Mouse (Mus musculus): ENCODE results near the gene Prkg1. TPM values are rescaled to one million over a fixed set of nuclear protein-coding genes. Genes with fewer than 3 reads are reported as not detected.
A peak's percentile ranks its signal among the peaks of the same experiment; 100 is the strongest.

Prkg1 gene
- polyA plus RNA-seq (2015; fragmentation: Nextera tagmentation; extraction: Ambion mirVana): 0.83 and 0.92 TPM in 2 replicates

DNA sequence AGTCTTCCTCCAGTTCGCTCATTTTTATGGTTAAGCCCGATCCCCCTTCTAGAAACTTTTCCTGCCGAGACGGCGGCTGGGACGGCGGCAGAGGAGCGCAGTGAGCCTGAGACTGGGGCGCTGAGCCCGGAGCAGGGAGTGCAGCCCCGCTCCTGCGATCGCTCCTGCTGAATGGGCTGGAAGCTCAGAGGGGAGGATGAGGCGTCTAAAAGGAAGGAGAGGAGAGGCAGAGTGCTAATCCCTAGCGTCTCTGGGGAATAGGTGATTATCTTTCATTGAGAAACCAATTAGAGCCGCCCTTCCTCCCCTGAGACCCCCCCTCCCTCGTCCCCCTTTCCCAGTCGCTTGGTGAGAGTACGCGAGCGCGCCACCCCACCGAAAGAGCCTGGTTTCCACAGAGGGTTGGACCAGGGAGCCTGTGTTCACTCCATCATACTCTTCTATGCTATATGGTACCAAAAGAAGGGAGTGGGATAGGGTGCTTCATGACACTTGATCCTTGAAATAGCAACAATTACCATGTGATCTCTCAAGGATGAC lies at the start of gene Prkg1:
Prkg1 (minus strand) TSS at position 233 of the 540 bp plus-strand sequence.
- ATAC-seq (ENCODE audit: low read depth): no peak
- DNase-seq: no peak
- Histone ChIP-seq H3K27me3 (peaks cover 47% of the 10 kb centered on the region), H3K9ac (peak within 1 kb of the TSS; percentile 59), H3K27ac (peak within 1 kb of the TSS; percentile 24; the same call in 1 of the 2 replicates), H3K36me3 (no peaks in the 10 kb centered on the region), H3K4me1 (replicated peaks) (peaks cover 39% of the 10 kb centered on the region), H3K9me3 (replicated peaks) (no peaks in the 10 kb centered on the region), H3K4me2 (peak within 1 kb of the TSS; percentile 87), H3K4me3 (replicated peaks) (peak within 1 kb of the TSS; percentile 63)
- 1% methylated on average over 23 of the region's 23 CpGs for WGBS (ENCODE audit: insufficient replicate concordance)

DNA sequence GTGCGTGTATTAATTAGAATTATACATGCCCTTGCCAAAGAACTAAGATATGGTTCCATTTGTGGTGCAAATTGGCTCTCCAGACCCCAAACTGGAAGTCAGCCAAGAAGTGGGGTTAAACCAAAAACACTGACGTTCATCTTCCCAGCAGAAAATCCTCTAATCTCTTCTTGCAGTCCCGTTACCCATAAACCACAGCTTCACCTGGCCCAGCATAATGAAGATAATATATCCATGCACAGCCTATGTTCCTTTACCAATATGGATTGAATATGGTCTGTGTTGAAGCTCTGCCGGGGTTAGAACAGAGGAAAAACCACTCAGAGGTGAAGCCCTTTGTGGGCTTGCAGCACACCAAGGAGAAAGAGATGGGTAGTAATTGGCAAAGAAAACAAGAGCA lies 48.3 kb upstream of the Prkg1 start:
- Histone ChIP-seq H3K9me3 (replicated peaks) (no peaks in the 10 kb centered on the region), H3K36me3 (no peaks in the 10 kb centered on the region), H3K27ac (no peak overlapping the region), H3K4me3 (replicated peaks) (no peak overlapping the region), H3K27me3 (no peaks in the 10 kb centered on the region), H3K9ac (no peak overlapping the region), H3K4me2 (no peak overlapping the region), H3K4me1 (replicated peaks) (no peaks in the 10 kb centered on the region)
- 34% methylated on average over 4 of the region's 4 CpGs for WGBS (ENCODE audit: insufficient replicate concordance)
- ATAC-seq (ENCODE audit: low read depth): no peak
- no peak for DNase-seq

DNA sequence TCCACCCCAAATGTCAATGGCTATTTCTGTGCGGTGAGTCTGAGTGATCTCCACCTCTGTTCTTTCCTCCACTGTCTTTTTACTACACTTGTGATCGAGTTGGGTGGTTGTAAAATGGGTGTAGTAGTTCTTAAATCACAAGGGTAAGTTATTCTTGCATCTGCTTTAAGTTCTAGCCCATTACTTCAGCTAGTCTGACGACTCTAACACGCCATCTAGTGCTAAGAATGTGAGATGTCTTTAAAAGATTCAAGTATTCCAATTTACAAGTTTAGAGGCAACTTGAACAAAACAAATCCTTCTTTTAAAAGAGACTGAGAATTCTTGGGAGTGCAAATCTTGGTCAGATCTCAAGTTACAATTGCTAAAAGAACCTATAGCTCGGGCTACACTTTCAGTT lies 46.5 kb upstream of the Prkg1 start:
- Histone ChIP-seq H3K27me3 (no peaks in the 10 kb centered on the region), H3K27ac (no peak overlapping the region), H3K9me3 (replicated peaks) (no peaks in the 10 kb centered on the region), H3K4me2 (no peak overlapping the region), H3K4me1 (replicated peaks) (no peaks in the 10 kb centered on the region), H3K9ac (no peak overlapping the region), H3K4me3 (replicated peaks) (no peak overlapping the region), H3K36me3 (no peaks in the 10 kb centered on the region)
- DNase-seq: no peak
- 22% methylated on average over 5 of the region's 5 CpGs for WGBS (ENCODE audit: insufficient replicate concordance)
- no peak for ATAC-seq (ENCODE audit: low read depth)

DNA sequence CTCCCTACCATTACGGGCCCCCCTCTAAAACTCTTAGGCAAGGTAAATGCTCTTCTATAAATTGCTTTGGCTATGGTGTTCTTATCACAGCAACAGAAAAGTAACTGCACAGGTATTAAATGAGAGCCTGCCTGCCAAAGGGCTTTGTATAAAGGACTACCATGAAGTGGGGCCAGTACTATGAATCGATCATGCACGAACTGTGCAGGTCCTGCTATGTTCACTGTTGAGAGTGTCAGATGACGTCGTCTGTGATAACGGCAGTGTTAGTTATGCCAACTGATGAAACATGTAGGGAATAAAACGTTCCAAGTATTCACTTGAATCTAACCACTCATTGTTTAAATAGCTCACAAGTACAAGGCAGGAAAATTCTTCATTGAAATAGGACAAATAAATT lies 40.6 kb upstream of the Prkg1 start:
- Histone ChIP-seq H3K36me3 (no peaks in the 10 kb centered on the region), H3K4me1 (replicated peaks) (no peaks in the 10 kb centered on the region), H3K9ac (no peak overlapping the region), H3K27ac (no peak overlapping the region), H3K27me3 (no peaks in the 10 kb centered on the region), H3K4me2 (no peak overlapping the region), H3K9me3 (replicated peaks) (no peaks in the 10 kb centered on the region), H3K4me3 (replicated peaks) (no peak overlapping the region)
- ATAC-seq (ENCODE audit: low read depth): no peak
- WGBS (ENCODE audit: insufficient replicate concordance): 74% methylated on average over 7 of the region's 7 CpGs
- DNase-seq: no peak

DNA sequence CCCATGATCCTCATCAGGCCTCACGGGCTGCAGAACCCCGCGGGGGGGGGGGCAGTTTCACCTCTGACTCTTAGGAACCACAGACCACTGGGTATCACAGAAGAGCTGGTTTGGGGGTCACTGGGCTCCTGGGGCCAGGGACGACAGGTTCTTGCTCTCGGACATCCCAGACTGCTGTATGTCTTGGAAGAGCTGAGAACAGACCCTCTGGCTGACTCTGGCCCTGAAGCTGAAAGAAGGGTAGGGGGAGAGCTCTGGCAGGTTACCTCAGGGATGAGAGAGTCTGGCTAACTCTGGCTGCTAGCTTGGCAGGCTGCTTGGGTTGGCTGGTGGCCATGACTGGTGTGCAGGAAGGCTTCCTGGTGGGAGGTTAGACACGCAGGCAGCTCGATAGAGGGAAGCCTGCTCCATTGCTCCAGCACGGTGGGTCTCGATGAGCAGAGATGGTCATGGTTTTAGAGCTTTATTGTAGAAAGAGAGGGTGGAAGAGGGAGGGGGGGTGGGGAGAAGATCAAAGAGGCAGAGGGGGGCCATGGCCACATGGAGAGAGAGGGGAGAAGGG lies 30.7 kb upstream of the Prkg1 start:
- DNase-seq (no peak), ATAC-seq (ENCODE audit: low read depth) (no peak)
- no peaks in the 10 kb centered on the region for H3K9me3 ChIP-seq (replicated peaks)
- no peak overlapping the region for H3K9ac ChIP-seq
- 56% methylated on average over 9 of the region's 9 CpGs for WGBS (ENCODE audit: insufficient replicate concordance)
- H3K36me3 ChIP-seq: no peaks in the 10 kb centered on the region
- no peak overlapping the region for H3K27ac ChIP-seq
- no peak overlapping the region for H3K4me3 ChIP-seq (replicated peaks)
- no peak overlapping the region for H3K4me2 ChIP-seq
- H3K4me1 ChIP-seq (replicated peaks): no peaks in the 10 kb centered on the region
- no peaks in the 10 kb centered on the region for H3K27me3 ChIP-seq

DNA sequence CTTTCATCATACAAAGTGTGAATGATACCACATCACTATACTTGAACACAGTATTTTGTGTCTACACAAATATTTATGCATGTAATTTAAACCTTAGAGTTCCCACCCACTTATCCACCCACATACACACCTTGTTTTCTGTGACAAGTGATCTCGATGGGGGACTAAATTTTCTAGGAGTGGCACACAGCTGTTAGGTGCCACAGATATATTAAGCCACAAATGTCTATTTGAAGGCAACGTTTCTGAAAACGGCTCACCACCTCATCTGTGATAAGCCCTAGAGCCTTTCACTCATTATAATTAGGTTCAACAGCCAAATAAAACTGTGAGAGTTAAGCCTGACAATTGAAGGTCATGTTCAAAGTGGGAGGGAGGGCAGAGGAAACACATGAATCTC lies 26.9 kb upstream of the Prkg1 start:
- WGBS (ENCODE audit: insufficient replicate concordance): 30% methylated on average over 3 of the region's 3 CpGs
- Histone ChIP-seq H3K27ac (no peak overlapping the region), H3K36me3 (no peaks in the 10 kb centered on the region), H3K27me3 (no peaks in the 10 kb centered on the region), H3K4me1 (replicated peaks) (no peaks in the 10 kb centered on the region), H3K4me2 (no peak overlapping the region), H3K9me3 (replicated peaks) (no peaks in the 10 kb centered on the region), H3K9ac (no peak overlapping the region), H3K4me3 (replicated peaks) (no peak overlapping the region)
- ATAC-seq (ENCODE audit: low read depth): no peak
- DNase-seq: no peak

DNA sequence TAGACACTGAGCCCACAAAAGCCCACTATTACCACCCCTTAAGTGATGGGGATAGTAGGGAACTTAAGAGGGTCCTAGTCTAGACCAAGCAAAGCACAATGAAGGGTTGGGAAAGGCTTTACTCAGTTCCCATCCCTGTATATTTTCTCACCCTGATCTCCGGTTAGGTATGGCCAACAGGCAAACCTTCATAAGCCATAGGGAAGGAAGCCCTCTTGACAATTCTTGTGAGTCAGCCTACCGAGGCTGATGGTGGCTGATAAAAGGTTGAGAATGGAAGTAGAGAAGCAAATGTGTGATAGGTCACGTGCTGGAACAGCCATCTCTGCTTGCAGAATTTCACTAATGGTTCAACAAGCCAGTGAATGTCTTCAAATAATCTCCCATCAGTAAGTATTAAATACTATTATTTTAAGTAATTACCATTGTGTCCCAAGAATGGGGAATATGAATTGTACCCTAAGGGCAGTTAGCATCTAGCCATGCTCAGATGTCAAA lies 16.7 kb upstream of the Prkg1 start:
- DNase-seq (no peak), ATAC-seq (ENCODE audit: low read depth) (peak; percentile 3)
- WGBS (ENCODE audit: insufficient replicate concordance): 22% methylated on average over 3 of the region's 3 CpGs

DNA sequence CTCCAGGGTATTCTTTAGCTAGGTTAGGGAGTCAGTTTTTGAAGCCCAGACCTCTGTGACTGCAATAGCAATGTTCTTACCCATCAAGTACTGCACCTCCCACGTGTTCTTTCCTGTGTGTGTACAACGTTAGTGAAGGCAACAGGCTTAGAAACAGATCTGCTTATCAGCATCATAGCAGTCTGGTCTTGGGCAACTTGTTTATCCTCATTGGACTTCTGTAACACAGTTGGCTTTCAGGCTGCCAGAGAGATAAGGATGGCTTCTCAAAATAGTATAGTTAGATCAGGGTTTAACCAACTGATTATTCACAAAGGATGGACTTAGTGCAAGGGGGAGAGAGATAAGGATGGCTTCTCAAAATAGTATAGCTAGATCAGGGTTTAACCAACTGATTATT lies 16.2 kb upstream of the Prkg1 start:
- Histone ChIP-seq H3K36me3 (no peaks in the 10 kb centered on the region), H3K4me1 (replicated peaks) (peaks cover 50% of the 10 kb centered on the region), H3K27ac (peak overlapping the region; percentile 80), H3K9me3 (replicated peaks) (no peaks in the 10 kb centered on the region), H3K4me3 (replicated peaks) (no peak overlapping the region), H3K4me2 (peak overlapping the region; percentile 43), H3K9ac (no peak overlapping the region), H3K27me3 (no peaks in the 10 kb centered on the region)
- WGBS (ENCODE audit: insufficient replicate concordance): 2% methylated on average over 2 of the region's 2 CpGs
- peak; percentile 58 for DNase-seq
- peak; percentile 93 for ATAC-seq (ENCODE audit: low read depth)

More for the DNA sequence above, 16.7 kb upstream of the Prkg1 start:
- no peak overlapping the region for H3K9ac ChIP-seq
- H3K36me3 ChIP-seq: no peaks in the 10 kb centered on the region
- H3K4me3 ChIP-seq (replicated peaks): no peak overlapping the region
- H3K4me1 ChIP-seq (replicated peaks): peaks cover 50% of the 10 kb centered on the region
- H3K9me3 ChIP-seq (replicated peaks): no peaks in the 10 kb centered on the region
- no peaks in the 10 kb centered on the region for H3K27me3 ChIP-seq
- peak overlapping the region; percentile 80 for H3K27ac ChIP-seq
- peak overlapping the region; percentile 43 for H3K4me2 ChIP-seq

DNA sequence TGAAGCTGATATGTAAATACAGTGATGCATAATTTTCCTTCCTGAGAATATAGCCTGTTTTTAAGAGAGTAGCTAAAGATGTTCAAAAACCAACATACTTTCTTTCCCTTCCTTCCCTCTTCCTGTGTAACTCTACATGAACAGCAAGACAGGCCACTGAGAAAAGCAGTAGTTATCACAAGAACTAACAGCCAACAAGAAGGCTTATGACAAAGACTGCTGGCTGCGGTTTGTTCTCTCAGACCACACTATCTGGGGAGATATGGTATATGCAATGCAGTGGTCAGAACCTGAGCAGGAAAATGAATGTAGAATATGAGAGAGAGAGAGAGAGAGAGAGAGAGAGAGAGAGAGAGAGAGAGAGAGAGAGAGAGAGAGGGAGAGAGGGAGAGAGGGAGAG lies 15.4 kb upstream of the Prkg1 start:
- no peak overlapping the region for H3K9ac ChIP-seq
- DNase-seq (no peak), ATAC-seq (ENCODE audit: low read depth) (no peak)
- no peak overlapping the region for H3K4me2 ChIP-seq
- peaks cover 50% of the 10 kb centered on the region for H3K4me1 ChIP-seq (replicated peaks)
- H3K27me3 ChIP-seq: no peaks in the 10 kb centered on the region
- 15% methylated on average over 1 of the region's 1 CpGs for WGBS (ENCODE audit: insufficient replicate concordance)
- peak overlapping the region; percentile 80 for H3K27ac ChIP-seq
- H3K4me3 ChIP-seq (replicated peaks): no peak overlapping the region
- H3K9me3 ChIP-seq (replicated peaks): no peaks in the 10 kb centered on the region
- no peaks in the 10 kb centered on the region for H3K36me3 ChIP-seq

DNA sequence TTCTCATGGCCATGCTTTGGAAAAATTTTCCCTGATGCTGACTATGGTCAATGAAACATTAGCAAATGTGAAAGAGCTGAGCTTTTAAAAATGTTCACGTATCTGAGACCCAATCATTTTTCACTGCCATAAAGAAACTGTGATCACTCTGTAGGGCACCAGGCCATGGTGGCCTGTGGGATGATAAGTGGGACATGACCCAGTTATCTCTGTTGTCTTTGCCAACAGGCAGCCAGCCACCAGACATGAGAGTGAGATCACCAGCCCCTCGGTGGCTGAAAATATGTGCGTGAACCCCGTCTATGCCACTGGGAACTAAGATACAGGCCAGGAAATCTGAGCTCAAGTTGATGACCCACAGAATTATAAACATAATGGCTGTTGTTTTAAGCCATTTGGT lies 14.2 kb upstream of the Prkg1 start:
- Histone ChIP-seq H3K36me3 (no peaks in the 10 kb centered on the region), H3K9ac (no peak overlapping the region), H3K4me3 (replicated peaks) (no peak overlapping the region), H3K9me3 (replicated peaks) (no peaks in the 10 kb centered on the region), H3K4me2 (peak overlapping the region; percentile 20), H3K27me3 (no peaks in the 10 kb centered on the region), H3K27ac (peak overlapping the region; percentile 37; the same call in 1 of the 2 replicates), H3K4me1 (replicated peaks) (peaks cover 50% of the 10 kb centered on the region)
- ATAC-seq (ENCODE audit: low read depth): peak; percentile 72
- WGBS (ENCODE audit: insufficient replicate concordance): 12% methylated on average over 4 of the region's 4 CpGs
- DNase-seq: peak; percentile 59

DNA sequence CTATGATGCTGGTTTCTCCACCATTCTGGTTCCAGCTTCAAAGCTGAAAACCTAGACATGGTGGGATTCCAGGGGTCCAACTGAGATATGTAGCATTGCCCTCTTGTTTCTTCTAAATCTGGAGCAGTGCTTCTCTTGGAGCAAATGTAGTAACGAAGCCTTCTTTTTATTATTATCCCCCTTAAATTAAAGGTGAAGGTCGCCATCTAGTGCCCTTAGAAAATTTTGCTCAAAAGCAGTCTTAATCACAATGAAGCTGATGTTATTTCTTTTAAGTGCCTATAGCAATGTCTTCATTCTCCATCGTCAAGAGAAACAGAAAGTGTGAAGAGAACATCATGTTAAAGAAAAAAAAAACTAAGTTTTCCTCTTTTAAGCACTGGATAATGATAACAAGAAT lies 2.2 kb upstream of the Prkg1 start:
- peaks cover 45% of the 10 kb centered on the region for H3K27me3 ChIP-seq
- H3K36me3 ChIP-seq: no peaks in the 10 kb centered on the region
- H3K4me2 ChIP-seq: no peak overlapping the region
- peaks cover 29% of the 10 kb centered on the region for H3K4me1 ChIP-seq (replicated peaks)
- no peaks in the 10 kb centered on the region for H3K9me3 ChIP-seq (replicated peaks)
- DNase-seq (no peak), ATAC-seq (ENCODE audit: low read depth) (no peak)
- H3K27ac ChIP-seq: no peak overlapping the region
- H3K9ac ChIP-seq: no peak overlapping the region
- no peak overlapping the region for H3K4me3 ChIP-seq (replicated peaks)
- 5% methylated on average over 3 of the region's 3 CpGs for WGBS (ENCODE audit: insufficient replicate concordance)

DNA sequence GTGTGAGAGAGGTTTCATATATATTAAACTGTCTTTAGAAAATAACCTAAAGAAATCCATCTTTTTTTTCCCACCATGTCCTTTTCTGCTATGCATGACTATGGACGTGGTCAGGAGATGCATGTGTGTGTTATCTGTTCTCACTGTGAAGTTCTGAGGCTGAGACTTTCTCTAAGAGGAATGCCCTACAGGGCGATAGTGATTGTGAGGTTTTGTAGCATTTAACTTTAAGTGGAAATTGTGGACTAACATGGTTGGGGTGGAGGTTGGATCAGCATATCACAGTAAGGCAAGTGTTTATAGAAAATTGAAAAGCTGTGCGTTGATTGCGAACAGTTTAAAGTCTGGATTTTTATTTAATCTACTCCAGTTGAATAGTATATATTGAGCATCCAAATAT lies 618 bp upstream of the Prkg1 start:
- H3K4me2 ChIP-seq: peak overlapping the region; percentile 87; the same call in 1 of the 2 replicates
- H3K27ac ChIP-seq: no peak overlapping the region
- H3K4me3 ChIP-seq (replicated peaks): no peak overlapping the region
- ATAC-seq (ENCODE audit: low read depth) (no peak), DNase-seq (no peak)
- no peaks in the 10 kb centered on the region for H3K9me3 ChIP-seq (replicated peaks)
- peaks cover 34% of the 10 kb centered on the region for H3K4me1 ChIP-seq (replicated peaks)
- H3K9ac ChIP-seq: no peak overlapping the region
- 40% methylated on average over 4 of the region's 4 CpGs for WGBS (ENCODE audit: insufficient replicate concordance)
- H3K36me3 ChIP-seq: no peaks in the 10 kb centered on the region
- peaks cover 47% of the 10 kb centered on the region for H3K27me3 ChIP-seq

Measured in liver, embryonic 13.5 days (tissue).